Comparison of ENCODE assay signal across 11 mouse cellular contexts in the genomic region with DNA sequence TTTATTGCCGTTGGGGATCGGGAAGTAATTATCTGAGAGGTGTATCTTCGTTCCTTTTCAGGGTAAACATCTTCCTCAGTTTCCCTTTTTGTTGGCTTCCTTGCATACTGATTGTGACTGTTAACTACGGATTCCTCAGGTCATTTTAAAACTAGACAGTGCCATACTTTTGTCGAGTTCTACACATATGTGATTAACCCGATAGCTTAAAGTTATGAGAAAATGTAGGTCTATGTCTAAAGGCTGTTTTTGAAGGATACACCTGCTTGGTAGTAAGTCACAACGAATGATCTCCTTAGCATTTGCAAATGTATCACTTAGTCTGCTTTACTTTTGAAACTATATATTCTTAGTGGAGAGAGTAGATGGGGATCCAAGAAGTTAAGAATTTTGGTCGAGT. TPM values are rescaled to one million over a fixed set of nuclear protein-coding genes. Genes with fewer than 3 reads are reported as not detected.
DNase-seq lines count a peak whose midpoint lies in the region; ATAC-seq and TF ChIP-seq lines count a peak whose summit lies in the region.
"Had no signal": no experiment of that assay in that cellular context is flagged by ENCODE, and none has a peak within 500 bp of the region (broad histone marks: within the 10 kb centered on the region; RNA-seq: fewer than 3 reads in every experiment).

No protein-coding gene starts in this region.

- no peak overlapping the region for H3K9ac ChIP-seq in lung, postnatal 0 days (replicated peaks; ENCODE audit: low read depth)
- H3K9ac ChIP-seq in intestine, embryonic 16.5 days (ENCODE audit: low read depth, low read length), result no peak overlapping the region
- 0 out of 2 replicates have a peak overlapping the region, but pooled peaks have one; percentile 22 for H3K9ac ChIP-seq in stomach, embryonic 14.5 days (replicated peaks; ENCODE audit: low read depth, low read length)

- H3K4me1 ChIP-seq in lung, postnatal 0 days (ENCODE audit: insufficient read depth, low read depth, low read length), result peaks cover 12% of the 10 kb centered on the region; the same call in 1 of the 2 replicates
- H3K4me1 ChIP-seq in intestine, embryonic 16.5 days (ENCODE audit: control insufficient read depth, insufficient read depth, low read length), result no peaks in the 10 kb centered on the region
- peaks cover 3% of the 10 kb centered on the region; the same call in 1 of the 2 replicates for H3K4me1 ChIP-seq in stomach, embryonic 14.5 days (ENCODE audit: control insufficient read depth, insufficient read depth, low read length)

- intact Hi-C loops in gastrocnemius, adult 2 months (cut with DNase I), result no loop called here
- intact Hi-C loops in gastrocnemius, postnatal 14 days (cut with DNase I; ENCODE audit: low total_unique reads), result no loop called here

- no peak for DNase-seq in gastrocnemius, adult 2 months
- DNase-seq in gastrocnemius, postnatal 14 days, result no peak
- DNase-seq in lung, postnatal 0 days (ENCODE audit: low spot score), result no peak
- no peak for DNase-seq in lung, postnatal 14 days
- no peak for DNase-seq in urinary bladder, postnatal 25 days (ENCODE audit: low spot score)
- no peak for DNase-seq in cerebellum, postnatal 25 days
- DNase-seq: B cell, adult 2 months; layer of hippocampus, adult 9-11 months had no signal

- H3K4me2 ChIP-seq in lung, postnatal 0 days (replicated peaks; ENCODE audit: low read depth, low read length), result peak overlapping the region; percentile 91
- peak overlapping the region; percentile 99 for H3K4me2 ChIP-seq in intestine, embryonic 16.5 days (ENCODE audit: low read depth, low read length)
- H3K4me2 ChIP-seq in stomach, embryonic 14.5 days (replicated peaks; ENCODE audit: low read depth, low read length), result peak overlapping the region; percentile 91

- no peak for TF ChIP-seq CTCF in gastrocnemius, adult 2 months (IDR thresholded peaks at IDR 0.05)
- TF ChIP-seq CTCF in lung, postnatal 0 days (IDR thresholded peaks at IDR 0.05), result no peak

- no peaks in the 10 kb centered on the region for H3K27me3 ChIP-seq in lung, postnatal 0 days (replicated peaks; ENCODE audit: insufficient read depth, low read length)
- H3K27me3 ChIP-seq in intestine, embryonic 16.5 days (replicated peaks; ENCODE audit: control insufficient read depth, insufficient read depth, low read length), result 0 out of 2 replicates have a peak, but pooled peaks cover 3% of the 10 kb centered on the region
- H3K27me3 ChIP-seq in stomach, embryonic 14.5 days (ENCODE audit: control insufficient read depth, insufficient read depth, low read length), result peaks cover 3% of the 10 kb centered on the region; the same call in 1 of the 2 replicates

- no peaks in the 10 kb centered on the region for H3K36me3 ChIP-seq in lung, postnatal 0 days (ENCODE audit: insufficient read depth, low read length)
- H3K36me3 ChIP-seq in intestine, embryonic 16.5 days (ENCODE audit: control insufficient read depth, insufficient read depth, low read length), result no peaks in the 10 kb centered on the region
- H3K36me3 ChIP-seq in stomach, embryonic 14.5 days (ENCODE audit: control insufficient read depth, insufficient read depth, low read length), result no peaks in the 10 kb centered on the region

- ATAC-seq in lung, postnatal 0 days, result no peak
- no peak for ATAC-seq in intestine, embryonic 16.5 days
- no peak for ATAC-seq in stomach, embryonic 14.5 days (ENCODE audit: insufficient number of reproducible peaks, insufficient read depth, low FRiP score, low read depth)

- no peaks in the 10 kb centered on the region for H3K9me3 ChIP-seq in lung, postnatal 0 days (ENCODE audit: low read length)
- no peaks in the 10 kb centered on the region for H3K9me3 ChIP-seq in intestine, embryonic 16.5 days (ENCODE audit: control insufficient read depth, low read length)
- no peaks in the 10 kb centered on the region for H3K9me3 ChIP-seq in stomach, embryonic 14.5 days (ENCODE audit: control insufficient read depth, low read depth, low read length)

- 18% methylated on average over 8 of the region's 8 CpGs for WGBS in lung, postnatal 0 days
- 21% methylated on average over 8 of the region's 8 CpGs for WGBS in intestine, embryonic 16.5 days
- WGBS in stomach, embryonic 14.5 days, result 25% methylated on average over 8 of the region's 8 CpGs

- peak overlapping the region; percentile 73 for H3K4me3 ChIP-seq in gastrocnemius, adult 2 months
- peak overlapping the region; percentile 62 for H3K4me3 ChIP-seq in lung, postnatal 0 days (ENCODE audit: low read depth, low read length)
- H3K4me3 ChIP-seq in intestine, embryonic 16.5 days (ENCODE audit: low read length), result peak overlapping the region; percentile 63
- H3K4me3 ChIP-seq in stomach, embryonic 14.5 days (ENCODE audit: low read depth, low read length), result peak overlapping the region; percentile 58
- H3K4me3 ChIP-seq: myocyte had no signal

- TF ChIP-seq EP300 in lung, postnatal 0 days (IDR thresholded peaks at IDR 0.05), result no peak

- H3K27ac ChIP-seq in gastrocnemius, adult 2 months, result no peak overlapping the region
- H3K27ac ChIP-seq in lung, postnatal 0 days (ENCODE audit: low read length), result no peak overlapping the region
- H3K27ac ChIP-seq in intestine, embryonic 16.5 days (ENCODE audit: low read length), result no peak overlapping the region
- H3K27ac ChIP-seq in stomach, embryonic 14.5 days (ENCODE audit: low read length), result no peak overlapping the region

RNA-seq across cellular contexts. Expression of gene Cpm, which starts 0.9 kb away (rescaled TPM):
- total RNA-seq in gastrocnemius, adult 2 months (2021), result 1 to 10 TPM; 2.2 to 2.9 TPM
- 1 to 10 TPM; 6.2 to 7.4 TPM for total RNA-seq in gastrocnemius, postnatal 14 days (2021)
- polyA plus RNA-seq in lung, postnatal 0 days (2015; fragmentation: Nextera tagmentation; extraction: Ambion mirVana), result 215 and 250 TPM in 2 replicates
- 47.7 and 51.8 TPM in 2 replicates for polyA plus RNA-seq in intestine, embryonic 16.5 days (2015; fragmentation: Nextera tagmentation; extraction: Ambion mirVana)
- polyA plus RNA-seq in stomach, embryonic 14.5 days (2014; fragmentation: Nextera tagmentation; extraction: Ambion mirVana), result 89.1 and 95.8 TPM in 2 replicates
